Mouse (Mus musculus) left cerebral cortex, adult 8-10 months (tissue): ENCODE measurements at regions not wholly inside any gene's neighbourhood (a gene's known extent, or its start where the extent isn't known, plus 50 kb on each side); places are given as distances from the start of the nearest gene placed in this dataset.
A peak's percentile ranks its signal among the peaks of the same experiment; 100 is the strongest.

ENCODE experiments used
- DNase-seq, 2 experiments: peaks; one replicate each; pipeline ENCODE4 v3.0.0; 2022; ENCODE audit warnings: low spot score in 2 of 2

DNA sequence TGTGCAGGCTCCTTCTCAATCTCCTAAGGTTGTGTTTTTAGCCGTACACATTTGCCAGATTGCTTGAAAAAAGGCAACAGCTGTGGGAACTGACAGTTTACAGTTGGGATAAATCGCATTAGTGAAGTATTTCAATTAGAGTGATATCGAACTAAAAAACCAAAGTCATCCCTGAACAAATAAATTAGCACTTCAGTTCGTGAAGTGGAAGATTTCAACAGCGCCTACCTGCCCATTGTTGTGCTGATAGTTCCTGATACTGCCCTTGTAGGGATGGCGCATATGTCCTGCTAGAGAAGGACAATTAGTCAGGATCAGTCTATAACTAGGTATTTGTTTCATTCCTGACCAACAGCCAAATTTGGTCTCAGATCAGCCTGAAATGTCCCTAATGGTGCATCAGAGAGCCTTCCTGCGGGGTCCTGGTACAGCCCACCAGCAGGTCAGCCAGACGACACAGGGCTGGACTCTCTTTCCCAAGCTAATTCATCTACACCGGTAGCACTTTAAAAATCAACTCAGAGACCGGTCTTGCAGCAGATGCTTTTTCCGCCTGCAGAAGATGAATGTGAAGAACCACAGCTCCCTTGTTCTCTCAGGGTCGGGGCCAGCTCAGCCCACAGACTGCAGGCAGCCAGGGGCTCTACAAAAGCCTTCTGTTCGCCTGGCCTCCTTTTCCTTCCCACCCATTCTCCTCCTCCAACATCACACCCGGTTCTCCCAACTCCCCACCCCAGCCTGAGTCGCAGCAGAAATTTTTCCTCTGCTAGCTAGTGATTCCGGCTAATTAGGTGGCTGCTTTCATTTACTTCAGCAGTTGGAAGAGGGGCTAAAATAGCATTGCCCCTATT, 146.1 kb downstream of the Psat1 start:
- DNase-seq = peak; percentile 63 to 87

DNA sequence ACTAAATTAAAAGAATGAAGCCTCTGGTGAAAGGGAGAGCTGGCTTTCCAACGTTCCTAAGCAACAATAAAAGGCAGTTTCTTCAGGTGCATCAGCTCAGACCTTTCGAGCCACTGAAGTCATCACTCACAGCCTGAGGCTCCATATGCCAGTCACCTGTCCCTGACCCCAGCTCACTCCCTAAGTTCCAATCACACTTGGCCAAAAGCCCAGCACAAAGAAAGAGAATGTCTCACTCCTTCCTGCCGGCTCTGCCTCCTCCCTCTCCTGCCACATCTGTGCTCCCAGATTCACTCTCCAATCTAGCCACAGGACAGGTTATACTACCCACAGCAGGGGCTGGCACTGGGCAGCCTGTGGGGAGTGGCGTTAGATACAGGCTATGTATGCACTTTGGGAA, 150.7 kb downstream of the Psat1 start:
- DNase-seq = peak in 1 of 2 experiments; percentile 4

- DNase-seq = no peak
Observed at GRCm38 (mm10) chr19:15791942-15792341, 155.2 kb downstream of the Psat1 start.

DNA sequence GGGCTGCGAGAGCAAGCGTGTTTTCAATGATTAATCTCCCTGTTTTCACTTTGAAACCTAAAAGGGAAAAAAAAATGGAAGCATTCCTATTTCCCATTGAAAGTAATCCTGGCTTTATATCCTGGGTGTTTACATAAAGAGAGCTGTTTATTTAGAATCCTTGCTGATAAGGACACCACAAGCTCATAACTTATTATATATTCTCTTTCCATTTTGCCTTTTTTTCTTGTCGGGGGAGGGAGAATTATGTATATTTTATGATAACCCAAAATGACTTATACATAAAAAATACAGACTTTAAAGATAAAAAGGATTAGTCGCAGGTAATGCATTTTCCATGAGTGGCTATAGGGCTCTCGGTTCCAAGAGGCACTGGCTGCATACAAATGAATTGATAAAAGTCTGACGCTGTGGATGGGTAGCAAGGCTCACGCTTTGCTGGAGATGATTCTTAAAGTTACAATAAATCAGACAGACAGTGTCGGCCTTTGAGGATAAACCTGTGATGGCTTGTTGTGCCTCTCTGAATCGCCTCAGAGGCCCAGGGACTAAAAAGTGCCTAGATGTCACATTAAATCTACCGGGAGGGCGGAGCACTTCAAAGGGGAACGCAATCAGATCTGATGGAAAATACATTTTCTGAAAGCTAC, 155.7 kb downstream of the Psat1 start:
- no peak for DNase-seq

DNA sequence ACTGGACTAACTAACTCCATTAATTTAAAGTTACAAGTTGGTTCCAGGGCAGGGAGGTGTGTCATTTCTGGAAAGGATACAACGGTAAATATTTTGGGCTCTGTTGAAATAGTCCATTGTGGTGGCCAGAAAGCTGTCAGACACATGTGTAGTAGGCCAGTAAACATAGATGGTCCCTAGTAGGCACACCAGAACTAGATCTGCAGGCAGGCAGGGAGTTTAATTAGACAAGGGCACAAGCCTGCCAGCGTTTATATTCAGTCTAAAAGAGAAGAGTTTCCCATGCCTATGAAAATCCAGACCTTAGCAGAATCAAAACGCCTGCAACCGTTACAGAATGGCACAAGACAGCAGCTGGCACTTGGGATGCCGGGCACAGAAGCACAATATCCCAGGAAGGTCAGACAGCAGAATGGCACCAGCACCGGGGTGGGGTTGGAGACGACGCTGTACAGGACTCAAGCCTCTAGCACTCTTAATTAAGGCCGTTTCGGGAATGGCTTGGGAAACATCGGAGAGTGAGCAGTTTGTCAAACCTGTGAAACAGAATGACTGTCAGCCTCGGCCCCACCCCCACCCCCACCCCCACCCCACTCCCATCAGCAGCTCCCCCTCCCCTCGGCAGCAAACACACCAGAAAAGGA, 156.4 kb downstream of the Psat1 start:
- DNase-seq = no peak

DNA sequence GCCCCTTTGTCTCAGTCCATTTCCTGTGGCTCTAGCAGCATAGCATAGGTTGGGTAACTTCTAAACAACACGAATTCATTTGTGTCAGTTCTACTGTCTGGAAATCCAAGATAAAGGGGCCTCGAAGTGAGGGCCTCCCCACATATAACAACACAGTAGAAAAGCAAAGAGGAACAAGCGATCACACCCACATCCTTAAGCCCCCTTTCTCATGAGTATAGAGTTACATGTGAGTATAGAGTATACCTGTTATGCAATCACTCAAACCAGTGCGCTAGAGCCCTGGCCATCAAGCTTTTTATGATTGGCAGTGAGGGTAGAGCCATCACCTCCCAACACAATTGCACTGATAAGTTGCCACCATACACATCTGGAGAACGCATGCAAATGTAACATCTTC, 157.4 kb downstream of the Psat1 start:
- no peak for DNase-seq

- DNase-seq = no peak
Observed at GRCm38 (mm10) chr19:15784644-15785043, 162.5 kb downstream of the Psat1 start.

- no peak for DNase-seq
Observed at GRCm38 (mm10) chr19:15769651-15770050, 177.5 kb downstream of the Psat1 start.

DNA sequence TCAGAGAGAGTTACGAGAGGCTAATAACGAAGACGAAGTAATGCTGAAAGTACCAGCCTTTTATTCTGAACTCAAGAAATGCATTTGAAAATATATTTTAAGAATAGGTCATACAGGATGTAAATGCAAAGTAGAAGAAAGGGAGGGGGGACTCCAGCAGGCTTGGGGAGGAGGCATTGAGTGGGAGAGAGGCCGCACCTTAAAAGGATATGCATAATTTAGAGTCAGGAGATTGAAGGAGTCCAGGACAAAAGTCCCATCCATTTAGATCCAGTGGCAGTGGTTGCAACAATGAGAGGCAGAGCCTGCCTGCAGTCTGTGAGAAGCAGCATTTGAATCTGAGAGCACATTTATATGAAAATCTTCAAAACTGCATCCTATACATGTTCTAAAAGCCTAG, 186.1 kb downstream of the Psat1 start:
- no peak for DNase-seq

DNA sequence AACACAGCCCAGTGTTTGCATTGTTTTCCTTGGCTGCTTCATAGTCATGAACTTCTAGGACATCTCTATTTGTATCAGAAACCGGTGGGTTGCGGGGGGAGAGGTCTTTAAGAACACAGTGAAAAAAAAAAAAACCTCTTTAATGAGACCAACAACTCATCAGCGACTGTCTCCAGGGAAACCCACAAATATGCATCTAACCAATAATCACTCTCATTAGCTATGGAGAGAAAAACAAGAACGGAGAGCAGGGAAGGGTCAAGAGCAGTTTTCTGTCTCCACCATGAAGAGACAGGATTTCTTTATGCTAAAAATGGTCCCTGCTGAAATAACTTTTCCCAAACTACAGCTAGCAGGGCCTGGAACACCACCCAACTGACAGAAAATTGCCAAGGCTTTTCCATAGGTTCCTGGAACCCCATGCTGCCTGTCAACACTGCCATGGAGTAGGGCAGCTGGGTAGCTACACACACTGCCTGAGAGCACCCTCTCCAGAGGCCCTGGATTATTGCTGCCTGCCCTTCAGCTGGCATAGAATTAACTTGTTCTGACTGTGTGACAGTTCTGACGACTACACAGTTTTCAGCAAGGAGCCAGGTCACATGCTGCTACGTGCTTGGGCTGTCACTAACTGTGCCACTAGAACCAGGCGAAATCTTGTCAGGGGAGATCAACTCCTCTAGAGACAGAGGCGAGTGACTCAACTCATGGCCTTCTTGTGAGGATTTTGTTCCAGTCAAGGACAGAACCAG, 201.9 kb downstream of the Psat1 start:
- DNase-seq = no peak

- DNase-seq = no peak
Observed at GRCm38 (mm10) chr19:15736200-15736599, 210.9 kb downstream of the Psat1 start.

DNA sequence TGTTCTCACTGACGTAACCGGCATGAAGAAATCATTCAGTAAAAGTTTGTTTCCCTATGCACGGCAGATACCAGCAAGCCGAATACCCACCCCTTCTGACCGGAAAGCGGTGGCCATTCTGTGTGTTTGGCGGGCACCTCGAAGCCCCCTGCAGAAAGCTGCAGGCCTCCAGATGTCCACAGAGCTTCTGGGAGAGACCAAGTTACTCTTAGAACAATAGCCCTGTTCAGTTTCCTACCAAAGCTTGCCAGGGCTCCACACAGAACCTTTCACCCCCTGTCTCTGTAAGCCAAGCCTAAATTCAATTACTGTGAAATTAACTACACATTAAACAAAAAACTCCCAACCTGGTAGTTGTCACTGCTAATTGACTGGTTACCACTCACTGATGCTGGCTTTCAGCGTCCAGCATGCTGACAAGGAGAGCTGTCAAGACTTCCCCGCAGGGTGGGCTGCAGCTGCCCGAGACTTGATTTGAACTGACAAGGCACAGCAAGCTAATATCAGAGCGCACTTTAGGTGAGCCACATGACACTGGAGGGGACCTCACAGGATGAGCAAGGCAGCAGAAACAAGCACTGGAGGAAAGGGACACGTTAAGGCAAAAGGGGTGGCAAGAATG, 220.2 kb downstream of the Psat1 start:
- no peak for DNase-seq

GRCm38 (mm10) chr19:15692379-15693023, 254.6 kb downstream of the Psat1 start:
- no peak for DNase-seq

DNA sequence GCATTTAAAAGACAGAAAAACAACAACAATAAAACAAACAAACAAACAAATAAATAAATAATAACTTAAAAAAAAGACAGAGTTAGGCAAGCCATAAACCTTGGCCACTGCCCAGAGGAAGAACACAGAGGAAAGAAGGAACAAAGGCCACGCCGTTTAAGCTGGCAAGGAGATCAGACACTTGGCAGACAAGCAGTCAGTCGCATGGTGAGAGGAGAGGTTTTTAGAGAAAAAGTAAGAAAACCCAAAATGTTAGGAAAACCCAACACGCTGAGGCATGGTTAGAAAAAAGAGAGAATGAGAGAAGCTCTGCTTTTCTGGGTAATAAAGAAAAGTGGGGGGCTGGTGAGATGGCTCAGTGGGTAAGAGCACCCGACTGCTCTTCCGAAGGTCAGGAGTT, 277.1 kb downstream of the Psat1 start:
- DNase-seq = no peak

GRCm38 (mm10) chr19:15669541-15669940, 277.6 kb downstream of the Psat1 start:
- DNase-seq = no peak

DNA sequence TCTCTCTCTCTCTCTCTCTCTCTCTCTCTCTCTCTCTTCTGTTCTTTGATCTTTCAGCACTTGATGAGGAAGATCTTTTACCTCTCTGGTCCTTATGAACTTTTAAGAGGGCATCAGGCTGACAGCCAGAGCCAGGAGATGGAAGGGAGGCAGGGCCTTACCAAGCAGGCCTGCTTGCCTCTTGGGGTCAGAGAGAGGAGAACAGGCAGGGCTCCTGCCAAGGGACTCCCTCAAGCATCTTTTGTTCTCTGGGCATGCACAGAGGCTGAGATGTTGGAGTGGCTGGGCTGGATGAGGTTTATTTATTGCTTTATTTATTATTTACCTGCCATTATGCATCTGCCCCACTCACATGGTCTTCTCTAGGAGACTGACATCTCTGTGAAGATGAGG, 278.5 kb downstream of the Psat1 start:
- no peak for DNase-seq

DNA sequence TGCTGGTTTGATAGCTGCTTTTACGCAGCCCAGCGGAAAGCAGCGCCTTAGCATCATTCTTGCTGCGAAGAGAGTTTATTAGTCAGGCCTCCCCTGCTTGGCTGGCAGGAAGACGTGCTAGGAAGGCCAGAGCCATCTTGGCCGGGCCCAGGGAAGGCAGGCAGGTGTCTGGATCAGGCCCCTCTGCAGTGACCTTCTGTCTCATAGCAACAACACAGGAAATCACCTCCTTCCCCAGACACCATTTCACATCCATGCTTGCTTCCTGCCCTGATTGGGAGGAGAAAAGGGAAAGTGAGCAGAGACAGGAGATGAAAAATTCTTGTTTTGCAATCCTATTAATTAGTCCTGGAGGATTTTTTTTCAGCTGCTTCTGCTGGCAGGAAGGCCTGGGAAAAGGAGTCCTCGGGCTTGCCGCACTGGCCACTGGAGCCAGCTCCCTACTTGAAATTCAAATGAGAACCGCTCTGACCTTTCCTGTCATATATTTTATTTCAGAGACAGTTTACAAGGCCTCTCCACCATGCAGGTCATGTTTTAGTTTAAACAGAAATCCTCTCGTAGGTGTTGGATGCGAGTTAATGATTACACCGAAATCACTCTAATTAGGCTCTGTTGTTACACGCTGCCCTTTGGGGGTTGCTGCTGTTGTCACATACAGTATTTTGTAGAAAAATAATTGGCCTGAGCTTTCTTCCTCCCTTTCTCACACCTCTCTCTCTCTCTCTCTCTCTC, 279.1 kb downstream of the Psat1 start:
- DNase-seq = peak in 1 of 2 experiments; percentile 18

- no peak for DNase-seq
Observed at GRCm38 (mm10) chr19:15663659-15664255, 283.4 kb downstream of the Psat1 start.

GRCm38 (mm10) chr19:15658611-15659010, 288.5 kb downstream of the Psat1 start:
- DNase-seq = no peak

DNA sequence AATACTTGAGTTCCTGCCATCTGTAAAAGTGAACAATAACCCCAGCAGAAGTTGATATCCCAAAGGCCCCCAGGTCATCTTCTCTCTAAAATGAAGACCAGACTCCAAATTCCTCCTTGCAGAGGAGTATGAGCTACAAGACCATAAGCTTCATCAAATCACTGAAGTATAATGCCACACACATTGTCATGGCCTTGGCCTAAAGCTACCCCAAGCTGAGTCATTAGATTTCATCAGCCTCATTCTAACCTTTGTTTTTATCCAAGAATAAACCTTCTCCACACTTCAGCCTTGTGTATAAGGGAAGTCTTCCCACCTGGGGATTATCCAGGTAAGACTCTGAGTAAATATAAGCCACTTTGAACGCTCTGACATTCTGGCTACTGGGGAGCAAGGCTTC, 289.3 kb downstream of the Psat1 start:
- DNase-seq = no peak
